Mouse (Mus musculus) intestine, embryonic 15.5 days (tissue): ENCODE results near the gene Plekhm3. TPM values are rescaled to one million over a fixed set of nuclear protein-coding genes. Genes with fewer than 3 reads are reported as not detected.

Source experiments
- ATAC-seq: fragments of 200-750 bp; cut with Nextera tagmentation; 2 replicates; pipeline ENCODE4 v1.8.0; 2017; ENCODE audit warnings: moderate TSS enrichment, moderate library complexity
- H3K27ac ChIP-seq: fragments of 300-500 bp; sonication (generic); 2 replicates; pipeline ENCODE4 v1.5.1; 2015; ENCODE audit warnings: mild to moderate bottlenecking, inconsistent platforms
- H3K27me3 ChIP-seq: fragments of 300-500 bp; sonication (generic); replicated peaks from 2 replicates; pipeline ENCODE4 v1.6.1; 2015; ENCODE audit warnings: inconsistent platforms
- H3K36me3 ChIP-seq: fragments of 300-500 bp; sonication (generic); 2 replicates; pipeline ENCODE4 v1.6.1; 2015; ENCODE audit warnings: inconsistent platforms
- H3K4me1 ChIP-seq: fragments of 300-500 bp; sonication (generic); replicated peaks from 2 replicates; pipeline ENCODE4 v1.6.1; 2015; ENCODE audit warnings: inconsistent platforms
- H3K4me2 ChIP-seq: fragments of 300-500 bp; sonication (generic); replicated peaks from 2 replicates; pipeline ENCODE4 v1.6.1; 2015; ENCODE audit warnings: mild to moderate bottlenecking, inconsistent platforms
- H3K4me3 ChIP-seq: fragments of 300-500 bp; sonication (generic); replicated peaks from 2 replicates; pipeline ENCODE4 v1.5.1; 2015; ENCODE audit warnings: inconsistent platforms
- H3K9ac ChIP-seq: fragments of 300-500 bp; sonication (generic); 2 replicates; pipeline ENCODE4 v1.6.1; 2015; ENCODE audit warnings: inconsistent platforms
- H3K9me3 ChIP-seq: fragments of 300-500 bp; sonication (generic); 2 replicates; pipeline ENCODE4 v1.6.1; 2016; ENCODE audit warnings: inconsistent platforms
- WGBS: fragments of 180-500 bp; shearing (Covaris S2); methylation state at CpG from one replicate; pipeline ENCODE4 v1.1.7; 2015; 5-methylcytosine and 5-hydroxymethylcytosine counted together
- polyA plus RNA-seq: library from polyadenylated mRNA; unstranded; fragments of >200 nt; fragmentation: Nextera tagmentation; extraction: Ambion mirVana; gene quantifications from 2 replicates; pipeline ENCODE4 v1.2.1, GENCODE M21; 2015

The Plekhm3 gene
- polyA plus RNA-seq, 1 experiment from 2014 or later, result 4.7 TPM

GRCm38 (mm10) chr1:64753109-64753508 is 203.5 kb downstream of the Plekhm3 start:
- WGBS, result 75% methylated on average over 8 of the region's 8 CpGs
- H3K4me3 ChIP-seq, result no peak overlapping the region
- no peak overlapping the region for H3K9ac ChIP-seq
- H3K27me3 ChIP-seq, result no peaks in the 10 kb centered on the region
- H3K27ac ChIP-seq, result no peak overlapping the region
- no peak overlapping the region for H3K4me2 ChIP-seq
- no peaks in the 10 kb centered on the region for H3K36me3 ChIP-seq
- no peaks in the 10 kb centered on the region for H3K9me3 ChIP-seq
- 0 out of 2 replicates have a peak, but pooled peaks cover 11% of the 10 kb centered on the region for H3K4me1 ChIP-seq
- no peak for ATAC-seq

GRCm38 (mm10) chr1:64744616-64745015 is 212.0 kb downstream of the Plekhm3 start:
- no peak overlapping the region for H3K4me3 ChIP-seq

GRCm38 (mm10) chr1:64742741-64743408 is 213.7 kb downstream of the Plekhm3 start:
- H3K4me3 ChIP-seq, result no peak overlapping the region

More at GRCm38 (mm10) chr1:64744616-64745015, 212.0 kb downstream of the Plekhm3 start:
- Histone ChIP-seq H3K4me2 (no peak overlapping the region), H3K9ac (no peak overlapping the region), H3K27ac (no peak overlapping the region), H3K27me3 (no peaks in the 10 kb centered on the region), H3K4me1 (0 out of 2 replicates have a peak, but pooled peaks cover 2% of the 10 kb centered on the region), H3K9me3 (no peaks in the 10 kb centered on the region), H3K36me3 (no peaks in the 10 kb centered on the region)
- ATAC-seq, result no peak

GRCm38 (mm10) chr1:64738661-64739082 is 218.0 kb downstream of the Plekhm3 start:
- Histone ChIP-seq H3K4me2 (peak overlapping the region; percentile 95), H3K9me3 (no peaks in the 10 kb centered on the region), H3K36me3 (no peaks in the 10 kb centered on the region), H3K27me3 (0 out of 2 replicates have a peak, but pooled peaks cover 3% of the 10 kb centered on the region), H3K4me3 (peak overlapping the region; percentile 78), H3K4me1 (peaks cover 21% of the 10 kb centered on the region), H3K9ac (peak overlapping the region; percentile 47), H3K27ac (peak overlapping the region; percentile 91)
- ATAC-seq, result no peak; the same call in 1 of the 2 replicates
- 1% methylated on average over 14 of the region's 14 CpGs for WGBS

More at GRCm38 (mm10) chr1:64742741-64743408, 213.7 kb downstream of the Plekhm3 start:
- H3K4me1 ChIP-seq, result peaks cover 13% of the 10 kb centered on the region; the same call in 1 of the 2 replicates
- H3K9me3 ChIP-seq, result no peaks in the 10 kb centered on the region
- 0 out of 2 replicates have a peak overlapping the region, but pooled peaks have one; percentile 56 for H3K27ac ChIP-seq
- 67% methylated on average over 18 of the region's 18 CpGs for WGBS
- H3K9ac ChIP-seq, result no peak overlapping the region
- peak overlapping the region; percentile 36; the same call in 1 of the 2 replicates for H3K4me2 ChIP-seq
- peak; percentile 19; the same call in 1 of the 2 replicates for ATAC-seq
- H3K27me3 ChIP-seq, result no peaks in the 10 kb centered on the region
- no peaks in the 10 kb centered on the region for H3K36me3 ChIP-seq

GRCm38 (mm10) chr1:64738180-64738555 is 218.5 kb downstream of the Plekhm3 start:
- peak overlapping the region; percentile 78 for H3K4me3 ChIP-seq
- under 1% methylated on average over 11 of the region's 11 CpGs for WGBS
- 0 out of 2 replicates have a peak, but pooled peaks cover 3% of the 10 kb centered on the region for H3K27me3 ChIP-seq
- H3K4me1 ChIP-seq, result peaks cover 23% of the 10 kb centered on the region
- H3K9ac ChIP-seq, result peak overlapping the region; percentile 47
- peak overlapping the region; percentile 91 for H3K27ac ChIP-seq
- H3K9me3 ChIP-seq, result no peaks in the 10 kb centered on the region
- peak overlapping the region; percentile 95 for H3K4me2 ChIP-seq
- peak; percentile 58 for ATAC-seq
- no peaks in the 10 kb centered on the region for H3K36me3 ChIP-seq

GRCm38 (mm10) chr1:64737502-64738179 is 219.0 kb downstream of the Plekhm3 start, which contains the start of gene Fzd5:
TSS of gene Fzd5 (minus strand) at chr1:64737751.
- Histone ChIP-seq H3K27me3 (0 out of 2 replicates have a peak, but pooled peaks cover 3% of the 10 kb centered on the region), H3K36me3 (no peaks in the 10 kb centered on the region), H3K4me2 (peak within 1 kb of the TSS; percentile 95), H3K4me1 (peaks cover 28% of the 10 kb centered on the region), H3K27ac (peak within 1 kb of the TSS; percentile 91), H3K9me3 (no peaks in the 10 kb centered on the region), H3K4me3 (peak within 1 kb of the TSS; percentile 78), H3K9ac (peak within 1 kb of the TSS; percentile 86)
- WGBS, result under 1% methylated on average over 63 of the region's 73 CpGs
- ATAC-seq, result peak; percentile 94

- no peaks in the 10 kb centered on the region for H3K9me3 ChIP-seq
- 0 out of 2 replicates have a peak, but pooled peaks cover 3% of the 10 kb centered on the region for H3K27me3 ChIP-seq
- H3K4me2 ChIP-seq, result peak overlapping the region; percentile 95
- peak overlapping the region; percentile 86 for H3K9ac ChIP-seq
- no peaks in the 10 kb centered on the region for H3K36me3 ChIP-seq
- under 1% methylated on average over 56 of the region's 56 CpGs for WGBS
- peaks cover 32% of the 10 kb centered on the region for H3K4me1 ChIP-seq
- H3K27ac ChIP-seq, result peak overlapping the region; percentile 91
- H3K4me3 ChIP-seq, result peak overlapping the region; percentile 78
- peak; percentile 1; the same call in 1 of the 2 replicates for ATAC-seq
Measured at GRCm38 (mm10) chr1:64736681-64737501, 219.7 kb downstream of the Plekhm3 start.

Other genes starting within 250 kb of the Plekhm3 start
- 7.1 and 8.0 TPM in 2 replicates for gene Fzd5, start 219.1 kb downstream of the Plekhm3 start, polyA plus RNA-seq
- gene Akr1cl, start 75.9 kb upstream of the Plekhm3 start, polyA plus RNA-seq, result 0.49 and 2.0 TPM in 2 replicates
- gene Cryge, start 94.3 kb upstream of the Plekhm3 start, polyA plus RNA-seq, result not detected in 2 replicates
- gene Crygd, start 106.6 kb upstream of the Plekhm3 start, polyA plus RNA-seq, result not detected in 2 replicates
- gene Crygc, start 116.9 kb upstream of the Plekhm3 start, polyA plus RNA-seq, result not detected in 2 replicates
- not detected in 2 replicates for gene Crygb, start 125.5 kb upstream of the Plekhm3 start, polyA plus RNA-seq
- not detected in 2 replicates for gene Cryga, start 146.5 kb upstream of the Plekhm3 start, polyA plus RNA-seq
- gene Gm28845, start 162.7 kb upstream of the Plekhm3 start, polyA plus RNA-seq, result not detected in 2 replicates
- gene D630023F18Rik, start 166.4 kb upstream of the Plekhm3 start, polyA plus RNA-seq, result 0.13 and 0.28 TPM in 2 replicates
- 243 TPM in 2 replicates for gene Idh1, start 229.7 kb upstream of the Plekhm3 start, polyA plus RNA-seq
- gene Pikfyve, start 229.9 kb upstream of the Plekhm3 start, polyA plus RNA-seq, result 8.3 and 8.6 TPM in 2 replicates